Mouse (Mus musculus) liver, embryonic 12.5 days (tissue): Measurements from ENCODE around the gene Slc48a1. TPM values are rescaled to one million over a fixed set of nuclear protein-coding genes. Genes with fewer than 3 reads are reported as not detected.
A peak's percentile ranks its signal among the peaks of the same experiment; 100 is the strongest.

Source experiments
- ATAC-seq: fragments of 200-750 bp; cut with Nextera tagmentation; 2 replicates; pipeline ENCODE4 v1.8.0; 2017; ENCODE audit warnings: moderate number of reproducible peaks, mild to moderate bottlenecking, moderate library complexity
- H3K27ac ChIP-seq: fragments of 300-500 bp; sonication (generic); 2 replicates; pipeline ENCODE4 v1.5.1; 2016; ENCODE audit warnings: mild to moderate bottlenecking
- H3K27me3 ChIP-seq: fragments of 300-500 bp; sonication (generic); replicated peaks from 2 replicates; pipeline ENCODE4 v1.6.1; 2016; ENCODE audit warnings: mild to moderate bottlenecking, moderate library complexity
- H3K36me3 ChIP-seq: fragments of 300-500 bp; sonication (generic); 2 replicates; pipeline ENCODE4 v1.6.1; 2016; ENCODE audit warnings: mild to moderate bottlenecking, moderate library complexity
- H3K4me1 ChIP-seq: fragments of 300-500 bp; sonication (generic); 2 replicates; pipeline ENCODE4 v1.6.1; 2016
- H3K4me2 ChIP-seq: fragments of 300-500 bp; sonication (generic); 2 replicates; pipeline ENCODE4 v1.6.1; 2016; ENCODE audit warnings: mild to moderate bottlenecking, moderate library complexity
- H3K4me3 ChIP-seq: fragments of 300-500 bp; sonication (generic); 2 replicates; pipeline ENCODE4 v1.5.1; 2016; ENCODE audit warnings: mild to moderate bottlenecking, moderate library complexity
- H3K9ac ChIP-seq: fragments of 300-500 bp; sonication (generic); 2 replicates; pipeline ENCODE4 v1.6.1; 2016; ENCODE audit warnings: mild to moderate bottlenecking, moderate library complexity
- H3K9me3 ChIP-seq: fragments of 300-500 bp; sonication (generic); replicated peaks from 2 replicates; pipeline ENCODE4 v1.6.1; 2016; ENCODE audit warnings: mild to moderate bottlenecking, moderate library complexity
- WGBS: fragments of 180-500 bp; shearing (Covaris S2); methylation state at CpG from one replicate; pipeline ENCODE4 v1.1.7; 2016; ENCODE audit not compliant: insufficient replicate concordance; 5-methylcytosine and 5-hydroxymethylcytosine counted together
- polyA plus RNA-seq: library from polyadenylated mRNA; unstranded; fragments of >200 nt; fragmentation: Nextera tagmentation; extraction: Ambion mirVana; gene quantifications from 2 replicates; pipeline ENCODE4 v1.2.1, GENCODE M21; 2016

Gene Slc48a1
- polyA plus RNA-seq, 1 experiment from 2014 or later: 88.7 TPM

DNA sequence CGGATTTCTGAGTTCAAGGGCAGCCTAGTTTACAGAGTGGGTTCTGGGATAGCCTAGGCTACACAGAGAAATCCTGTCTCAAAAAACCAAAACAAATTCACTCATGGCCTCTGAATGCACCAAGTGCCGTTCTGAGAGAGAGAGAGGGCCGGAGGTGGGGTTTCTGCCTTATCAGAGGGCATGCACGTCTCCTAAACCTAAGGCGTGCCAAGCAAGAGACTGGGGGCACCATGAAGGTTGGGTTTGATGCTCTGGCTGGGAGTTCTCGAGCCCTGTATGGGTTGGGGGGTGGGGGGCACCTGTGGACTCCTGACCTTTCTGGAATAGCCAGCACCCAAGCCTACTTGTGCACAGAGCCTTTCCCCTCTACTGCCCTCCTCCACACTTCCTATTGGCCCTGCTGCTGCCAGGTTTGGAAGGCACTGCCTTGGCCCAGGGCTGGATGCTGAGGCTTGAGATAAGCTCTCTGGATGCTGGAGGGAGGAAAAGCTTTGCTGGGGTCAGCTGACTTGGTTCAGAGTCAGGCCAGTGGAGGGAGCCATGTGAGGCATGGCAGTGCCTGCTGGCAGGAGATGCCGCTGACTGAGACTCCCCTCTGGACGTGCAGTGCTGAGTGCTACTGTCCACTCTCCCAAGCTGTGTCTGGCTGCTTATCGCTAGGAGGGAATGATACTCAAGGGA is 7.6 kb downstream of the Slc48a1 start:
- WGBS: 28% methylated on average over 9 of the region's 9 CpGs
- peaks cover 70% of the 10 kb centered on the region for H3K4me1 ChIP-seq
- H3K4me2 ChIP-seq: peak overlapping the region; percentile 90
- H3K4me3 ChIP-seq: peak overlapping the region; percentile 96
- H3K27ac ChIP-seq: peak overlapping the region; percentile 97
- peak overlapping the region; percentile 99 for H3K9ac ChIP-seq
- H3K36me3 ChIP-seq: peaks cover 26% of the 10 kb centered on the region
- peaks cover 23% of the 10 kb centered on the region for H3K27me3 ChIP-seq
- no peaks in the 10 kb centered on the region for H3K9me3 ChIP-seq
- ATAC-seq: peak; percentile 79

DNA sequence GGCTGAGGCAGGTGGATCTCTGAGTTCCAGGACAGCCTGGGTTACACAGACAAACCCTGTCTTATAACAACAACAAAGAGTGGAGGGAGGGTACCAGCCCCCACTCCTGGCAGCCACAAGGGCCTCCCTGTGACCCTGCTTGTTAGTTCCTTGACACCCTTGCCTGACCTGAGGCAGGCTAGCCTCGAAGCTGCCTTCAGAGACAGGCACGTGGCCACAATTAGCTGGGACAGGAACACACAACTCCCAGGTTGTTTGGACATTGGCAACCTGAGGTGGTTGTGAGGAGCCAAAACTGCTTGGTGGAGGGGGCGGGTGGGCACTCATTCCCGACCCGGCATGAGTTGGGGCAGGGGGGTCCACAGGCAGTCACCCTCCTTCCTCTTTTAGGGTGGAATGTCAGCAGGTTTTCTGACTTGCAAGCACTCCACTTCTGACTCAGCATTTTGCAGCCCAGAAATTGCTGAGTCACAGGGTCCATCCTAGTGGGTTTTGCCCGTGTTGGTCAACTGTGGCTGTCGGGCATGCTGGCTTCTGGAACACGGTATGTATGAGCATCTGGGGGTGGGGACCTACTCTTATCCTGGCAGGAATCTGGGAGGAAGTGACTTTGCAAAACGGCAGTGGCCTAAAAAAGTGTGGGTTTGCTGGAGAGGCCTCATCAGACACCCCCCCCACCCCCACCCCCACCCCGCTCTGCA is 8.2 kb downstream of the Slc48a1 start:
- Histone ChIP-seq H3K9me3 (no peaks in the 10 kb centered on the region), H3K4me3 (peak overlapping the region; percentile 96), H3K4me1 (peaks cover 70% of the 10 kb centered on the region), H3K9ac (peak overlapping the region; percentile 99), H3K27me3 (peaks cover 17% of the 10 kb centered on the region), H3K36me3 (peaks cover 33% of the 10 kb centered on the region), H3K27ac (peak overlapping the region; percentile 97), H3K4me2 (peak overlapping the region; percentile 90)
- ATAC-seq: peak; percentile 18; the same call in 1 of the 2 replicates
- 20% methylated on average over 10 of the region's 10 CpGs for WGBS

DNA sequence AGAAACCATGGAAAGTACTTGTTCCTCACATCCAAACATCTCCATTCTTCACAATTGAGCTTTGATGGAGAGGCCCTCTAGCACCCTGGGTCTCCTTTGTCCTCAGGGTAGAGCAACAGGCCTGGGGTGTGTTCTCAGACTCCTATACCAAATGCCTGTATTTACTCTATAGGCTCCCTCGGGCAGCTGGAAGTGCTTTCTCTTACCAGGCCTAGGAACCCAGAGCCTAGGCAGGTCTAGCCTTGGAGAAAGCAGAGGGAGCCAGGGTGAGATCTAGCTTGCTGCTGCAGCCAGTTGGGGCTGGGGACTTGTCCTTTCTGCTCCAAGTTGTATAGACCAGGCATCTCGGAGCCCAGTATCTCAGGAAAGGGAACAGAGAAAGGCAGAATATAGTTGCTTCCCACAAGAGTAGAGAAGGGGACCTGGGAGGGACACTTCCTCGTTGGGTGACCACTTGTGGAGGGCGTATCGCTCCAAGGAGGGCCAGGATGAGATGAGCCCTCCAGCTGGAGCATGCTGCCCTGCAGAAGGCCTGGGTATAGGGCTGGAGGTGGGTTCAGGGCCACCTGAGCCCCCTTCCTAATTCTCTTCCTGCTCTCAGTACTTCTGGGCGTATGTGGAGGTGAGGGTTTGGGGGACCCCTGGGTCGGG is 9.0 kb downstream of the Slc48a1 start:
- Histone ChIP-seq H3K4me2 (peak overlapping the region; percentile 90), H3K4me1 (peaks cover 65% of the 10 kb centered on the region), H3K9ac (peak overlapping the region; percentile 99), H3K4me3 (peak overlapping the region; percentile 96), H3K27me3 (peaks cover 10% of the 10 kb centered on the region), H3K9me3 (no peaks in the 10 kb centered on the region), H3K36me3 (peaks cover 40% of the 10 kb centered on the region), H3K27ac (peak overlapping the region; percentile 97)
- ATAC-seq: no peak
- 40% methylated on average over 7 of the region's 7 CpGs for WGBS

DNA sequence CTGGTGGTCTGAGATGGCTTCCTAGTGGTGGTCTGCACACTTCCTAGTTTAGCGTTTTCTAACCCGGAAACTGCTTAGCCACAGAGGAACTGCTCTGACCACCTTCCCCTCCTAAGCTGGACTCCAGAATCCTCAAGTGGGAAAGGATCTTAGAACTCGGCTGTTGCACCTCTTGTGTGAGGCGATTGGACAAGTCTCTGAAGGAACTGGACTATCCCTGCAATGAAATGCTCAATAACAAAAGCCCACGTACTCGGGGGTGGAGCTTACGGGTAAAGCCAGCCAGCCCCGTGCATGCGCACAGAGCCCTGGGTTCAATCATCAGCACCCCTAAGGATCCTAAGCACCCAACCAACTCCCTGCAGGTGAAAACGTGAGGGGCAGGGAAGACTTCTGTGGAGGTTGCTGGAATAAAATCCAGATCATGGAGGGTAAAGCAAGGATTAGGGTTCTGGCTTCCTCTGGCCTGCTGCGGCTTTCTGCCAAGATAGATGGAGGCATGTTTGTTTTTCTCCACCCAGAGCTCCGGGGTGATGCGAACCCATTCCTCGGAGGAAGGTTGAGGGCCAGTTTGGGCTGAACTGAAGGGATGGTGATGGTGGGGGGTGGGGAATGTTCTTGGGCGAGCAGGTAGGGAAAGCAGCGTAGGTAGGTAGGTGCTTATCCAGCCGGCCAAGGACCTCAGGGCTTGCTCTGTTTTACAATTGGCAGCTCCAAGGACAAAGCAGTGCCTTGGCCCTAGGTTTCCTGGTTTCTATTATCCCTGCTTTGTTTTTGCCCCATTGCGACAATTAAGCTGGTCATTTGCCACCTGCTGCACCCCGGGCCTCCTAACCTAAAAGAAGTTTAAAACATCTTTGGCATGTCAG is 9.7 kb downstream of the Slc48a1 start:
- Histone ChIP-seq H3K9me3 (no peaks in the 10 kb centered on the region), H3K27me3 (0 out of 2 replicates have a peak, but pooled peaks cover 2% of the 10 kb centered on the region), H3K4me2 (peak overlapping the region; percentile 90), H3K27ac (peak overlapping the region; percentile 97), H3K36me3 (peaks cover 48% of the 10 kb centered on the region), H3K9ac (peak overlapping the region; percentile 99), H3K4me3 (peak overlapping the region; percentile 96), H3K4me1 (peaks cover 57% of the 10 kb centered on the region)
- 64% methylated on average over 19 of the region's 19 CpGs for WGBS
- ATAC-seq: no peak

DNA sequence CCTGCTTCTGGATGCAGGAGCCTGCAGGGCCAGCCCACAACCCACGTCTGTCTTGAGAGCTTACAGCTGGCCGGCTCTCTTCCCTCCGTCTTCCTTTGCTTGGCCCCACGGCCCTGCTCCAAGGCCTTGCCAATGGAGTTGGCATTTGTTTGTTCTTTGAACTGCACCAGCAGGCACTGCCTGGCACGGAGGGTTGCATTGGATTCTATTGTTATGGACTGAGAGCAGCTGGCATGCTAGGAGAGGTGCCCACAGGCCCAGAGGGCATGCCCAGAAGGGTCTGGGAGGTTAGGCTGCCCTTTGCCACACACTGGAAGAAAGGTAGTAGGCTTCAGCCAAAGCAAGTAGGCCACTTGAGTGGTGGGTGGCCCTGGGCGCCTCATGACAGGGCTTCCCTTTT is 10.5 kb downstream of the Slc48a1 start:
- Histone ChIP-seq H3K27ac (peak overlapping the region; percentile 97), H3K9ac (no peak overlapping the region)
- WGBS: 61% methylated on average over 6 of the region's 6 CpGs

DNA sequence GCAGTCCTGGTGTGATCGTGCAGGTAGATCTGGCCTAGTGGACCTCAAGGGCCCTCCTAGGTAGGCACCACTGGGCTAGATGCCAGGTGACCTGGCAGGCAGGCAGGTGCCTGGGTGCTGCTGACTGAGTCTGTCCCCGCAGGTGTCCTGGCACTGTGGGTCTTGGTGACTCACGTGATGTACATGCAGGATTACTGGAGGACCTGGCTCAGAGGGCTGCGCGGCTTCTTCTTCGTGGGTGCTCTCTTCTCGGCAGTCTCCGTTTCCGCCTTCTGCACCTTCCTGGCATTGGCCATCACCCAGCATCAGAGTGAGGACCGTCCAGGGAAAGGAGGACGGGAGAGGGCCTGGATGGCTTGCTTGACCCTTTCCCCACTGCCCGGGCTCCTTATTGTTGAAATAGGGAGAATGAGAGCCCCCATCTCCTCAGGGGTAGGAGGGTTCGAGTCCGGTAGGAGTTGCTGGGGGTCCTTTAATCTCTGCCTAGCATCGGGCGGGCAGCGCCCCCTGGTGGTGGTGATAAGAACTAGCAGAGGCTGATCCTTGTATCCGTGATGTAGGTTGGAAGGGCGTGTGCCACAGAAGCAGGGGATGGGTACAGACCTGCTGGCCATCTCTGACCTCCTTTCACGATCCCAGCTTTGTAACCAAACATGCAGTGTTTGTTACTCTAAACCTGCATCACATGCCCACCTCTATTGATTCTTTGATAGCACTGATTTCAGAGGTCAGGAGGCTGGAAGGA is 11.6 kb downstream of the Slc48a1 start:
- Histone ChIP-seq H3K9ac (no peak overlapping the region), H3K4me2 (no peak overlapping the region), H3K27me3 (no peaks in the 10 kb centered on the region), H3K36me3 (peaks cover 67% of the 10 kb centered on the region), H3K4me3 (no peak overlapping the region), H3K4me1 (peaks cover 51% of the 10 kb centered on the region), H3K27ac (0 out of 2 replicates have a peak overlapping the region, but pooled peaks have one; percentile 97), H3K9me3 (no peaks in the 10 kb centered on the region)
- 56% methylated on average over 20 of the region's 20 CpGs for WGBS
- no peak for ATAC-seq

More for the DNA sequence above, 10.5 kb downstream of the Slc48a1 start:
- H3K36me3 ChIP-seq: peaks cover 56% of the 10 kb centered on the region
- H3K27me3 ChIP-seq: no peaks in the 10 kb centered on the region
- H3K4me2 ChIP-seq: peak overlapping the region; percentile 90; the same call in 1 of the 2 replicates
- H3K4me1 ChIP-seq: peaks cover 54% of the 10 kb centered on the region
- no peak overlapping the region for H3K4me3 ChIP-seq
- no peaks in the 10 kb centered on the region for H3K9me3 ChIP-seq
- ATAC-seq: no peak

DNA sequence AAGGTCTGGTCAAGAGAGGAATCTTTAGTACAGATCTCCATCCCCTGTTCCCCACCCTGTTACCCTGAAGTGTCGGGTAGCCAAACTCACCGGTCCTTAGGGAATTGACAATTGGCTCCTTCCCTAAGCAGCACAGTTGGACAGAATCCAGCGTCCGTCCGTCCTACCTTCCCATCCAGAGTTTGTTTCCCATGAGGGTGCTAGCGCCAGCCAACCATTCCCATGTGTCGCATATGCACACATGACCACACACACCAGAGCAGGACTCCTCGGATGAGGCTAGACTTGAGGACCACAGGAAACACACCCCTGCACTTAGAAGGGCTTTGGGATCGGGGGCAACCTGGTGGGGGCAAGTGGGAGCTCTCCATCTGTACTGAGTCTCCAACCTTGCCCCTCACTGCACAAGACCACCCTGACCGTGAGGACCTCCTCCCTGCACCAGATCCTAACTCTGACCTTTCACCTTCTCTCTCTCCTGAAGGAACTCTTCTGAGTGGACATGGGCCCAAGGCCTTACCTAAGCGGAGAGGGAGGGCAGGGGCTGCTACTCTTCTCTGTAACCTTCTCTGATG is 12.9 kb downstream of the Slc48a1 start:
- Histone ChIP-seq H3K9ac (no peak overlapping the region), H3K4me3 (no peak overlapping the region), H3K27me3 (no peaks in the 10 kb centered on the region), H3K27ac (no peak overlapping the region), H3K4me1 (peaks cover 38% of the 10 kb centered on the region), H3K9me3 (no peaks in the 10 kb centered on the region), H3K4me2 (no peak overlapping the region), H3K36me3 (peaks cover 80% of the 10 kb centered on the region)
- WGBS: 87% methylated on average over 11 of the region's 11 CpGs
- ATAC-seq: no peak

DNA sequence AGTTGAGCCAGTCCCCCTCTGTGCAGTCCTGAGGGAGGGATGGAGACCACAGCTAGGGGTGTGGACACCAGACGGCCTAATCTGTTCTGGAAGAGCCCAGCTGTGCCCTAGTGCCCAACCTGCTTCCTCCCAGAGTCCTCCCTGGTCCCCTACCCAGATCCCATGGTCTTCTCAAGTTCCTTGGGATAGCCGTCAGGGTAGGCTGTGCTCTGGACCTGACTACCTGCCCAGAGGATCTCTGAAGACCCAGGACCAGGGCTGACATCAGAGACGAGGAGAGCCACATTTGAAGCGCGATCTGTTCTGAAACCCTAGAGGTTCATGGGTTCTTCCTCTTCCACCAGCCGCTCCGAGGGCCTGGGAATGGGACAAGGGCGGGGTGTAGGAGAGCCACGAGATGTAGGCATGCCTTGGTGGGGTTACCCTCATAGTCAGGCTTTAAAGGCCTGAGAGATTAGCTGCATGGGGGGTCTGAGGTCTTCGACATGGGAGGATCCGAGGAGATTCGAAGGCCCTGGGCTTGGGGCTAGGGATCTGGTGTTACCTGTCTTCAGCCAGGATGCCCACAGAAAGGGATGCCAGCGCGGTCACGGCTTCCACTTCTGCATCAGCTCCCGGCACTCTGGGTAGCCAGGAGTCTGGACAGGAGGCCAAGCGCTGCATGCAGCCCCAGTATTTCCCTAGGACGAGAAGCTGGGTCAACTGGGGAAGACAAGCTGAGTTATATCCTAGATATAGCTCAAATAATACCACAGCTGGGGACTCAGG is 15.2 kb downstream of the Slc48a1 start:
- H3K9ac ChIP-seq: no peak overlapping the region
- H3K4me1 ChIP-seq: peaks cover 15% of the 10 kb centered on the region
- no peak overlapping the region for H3K27ac ChIP-seq
- H3K9me3 ChIP-seq: no peaks in the 10 kb centered on the region
- H3K4me2 ChIP-seq: no peak overlapping the region
- 83% methylated on average over 18 of the region's 18 CpGs for WGBS
- H3K27me3 ChIP-seq: no peaks in the 10 kb centered on the region
- no peak overlapping the region for H3K4me3 ChIP-seq
- no peak for ATAC-seq
- H3K36me3 ChIP-seq: peaks cover 97% of the 10 kb centered on the region

DNA sequence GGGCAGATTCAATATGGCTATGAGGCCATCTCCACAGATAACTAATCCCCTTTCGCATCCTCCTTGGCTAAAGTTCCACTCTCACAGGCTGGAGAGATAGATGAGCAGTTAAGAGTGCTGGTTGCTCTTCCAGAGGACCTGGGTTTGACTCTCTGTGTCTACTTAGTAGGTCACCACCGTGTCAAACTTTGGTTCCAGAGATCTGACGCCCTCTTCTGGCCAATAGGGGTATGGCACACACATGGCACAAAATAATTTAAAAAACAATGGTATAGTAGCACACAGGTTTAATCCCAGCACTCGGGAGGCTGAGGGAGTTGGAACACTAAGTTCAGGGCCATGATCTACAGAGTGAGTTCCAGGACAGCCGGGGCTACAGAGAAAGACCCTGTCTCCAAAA is 15.9 kb downstream of the Slc48a1 start:
- 67% methylated on average over 5 of the region's 5 CpGs for WGBS
- H3K36me3 ChIP-seq: peaks cover 100% of the 10 kb centered on the region
- H3K27ac ChIP-seq: no peak overlapping the region
- H3K4me2 ChIP-seq: no peak overlapping the region
- no peak overlapping the region for H3K4me3 ChIP-seq
- H3K27me3 ChIP-seq: no peaks in the 10 kb centered on the region
- no peaks in the 10 kb centered on the region for H3K9me3 ChIP-seq
- H3K9ac ChIP-seq: no peak overlapping the region
- peaks cover 8% of the 10 kb centered on the region for H3K4me1 ChIP-seq
- ATAC-seq: no peak

DNA sequence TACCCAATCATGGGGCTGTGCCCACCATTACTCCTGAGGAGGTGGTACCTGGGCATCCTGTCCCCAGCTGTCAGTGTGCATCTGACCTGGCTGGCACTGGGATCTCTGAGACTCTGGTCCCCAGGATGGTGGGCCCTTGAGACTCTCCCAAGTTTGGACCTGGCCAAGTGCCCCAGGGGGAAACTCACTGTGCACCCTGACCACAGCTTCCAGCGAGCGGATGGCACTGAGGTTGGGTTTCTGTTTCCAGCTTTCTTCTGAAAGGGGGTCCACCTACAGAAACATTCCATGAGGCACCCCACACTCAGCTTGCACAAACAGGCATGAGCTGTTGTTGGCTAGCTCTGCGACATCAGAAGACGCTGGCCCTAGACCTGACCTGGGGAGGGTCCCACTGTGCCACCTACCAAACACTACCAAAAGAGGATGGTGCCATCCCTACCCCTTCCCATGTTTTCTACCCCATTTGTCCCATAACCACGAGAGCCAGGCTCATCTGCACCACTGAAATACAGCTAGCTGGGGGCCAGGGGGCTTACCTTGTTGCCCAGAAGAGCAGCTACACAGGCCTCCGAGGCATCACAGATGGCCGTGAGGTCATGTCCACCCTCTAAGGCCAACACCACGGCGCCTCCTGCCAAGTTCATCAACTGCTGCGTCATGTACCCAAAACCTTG is 17.4 kb downstream of the Slc48a1 start:
- 86% methylated on average over 10 of the region's 10 CpGs for WGBS
- Histone ChIP-seq H3K36me3 (peaks cover 97% of the 10 kb centered on the region), H3K4me3 (no peak overlapping the region), H3K9me3 (no peaks in the 10 kb centered on the region), H3K27me3 (no peaks in the 10 kb centered on the region), H3K27ac (no peak overlapping the region), H3K9ac (no peak overlapping the region), H3K4me1 (no peaks in the 10 kb centered on the region; the same call in 1 of the 2 replicates), H3K4me2 (no peak overlapping the region)
- ATAC-seq: no peak
